Mouse (Mus musculus) ovary, postnatal 14 days (tissue): ENCODE data around the gene Smad6.

Source experiments
- DNase-seq: peaks from one replicate; pipeline ENCODE4 v3.0.0; 2022; ENCODE audit warnings: low spot score

The Smad6 gene

GRCm38 (mm10) chr9:63912051-63912450, 109.8 kb downstream of the Smad6 start:
- no peak for DNase-seq

GRCm38 (mm10) chr9:63909618-63910017, 112.2 kb downstream of the Smad6 start:
- DNase-seq, result peak; percentile 82

DNA sequence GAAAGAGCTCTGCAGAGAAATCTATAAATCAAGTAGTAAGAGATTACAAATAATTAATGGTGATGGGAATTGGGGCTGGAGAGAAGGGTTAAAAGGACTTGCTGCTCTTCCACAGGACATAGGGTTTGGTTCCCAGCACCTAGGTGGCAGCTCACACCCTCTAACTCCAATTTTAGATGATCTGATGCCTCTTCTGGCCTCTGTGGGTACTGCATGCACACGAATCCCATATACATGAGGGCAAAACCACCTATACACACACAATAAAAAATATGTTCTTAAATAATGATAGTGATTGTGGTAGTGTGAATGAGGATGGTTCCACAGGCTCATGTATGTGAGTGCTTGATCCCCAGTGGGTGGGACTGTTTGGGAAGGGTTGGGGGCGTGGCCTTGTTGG, 117.3 kb downstream of the Smad6 start:
- DNase-seq, result no peak
